Mouse (Mus musculus) lung, adult 2 months (tissue): ENCODE measurements at regions not wholly inside any gene's neighbourhood (a gene's known extent, or its start where the extent isn't known, plus 50 kb on each side); places are given as distances from the start of the nearest gene placed in this dataset.

Experiments
- CTCF ChIP-seq: fragments of 200-500 bp; IDR thresholded peaks from 2 replicates; pipeline ENCODE4 v1.5.1; 2011; ENCODE audit warnings: mild to moderate bottlenecking, low read length, control low read depth; ENCODE audit not compliant: insufficient read depth
- POLR2A ChIP-seq: fragments of 200-500 bp; IDR thresholded peaks from 2 replicates; pipeline ENCODE4 v1.6.1; 2011; ENCODE audit warnings: low read depth, mild to moderate bottlenecking, control low read depth, low read length, borderline replicate concordance; ENCODE audit errors: extremely low read depth

GRCm38 (mm10) chr14:97684617-97685016, 484.9 kb downstream of the Dach1 start:
- no peak for TF ChIP-seq CTCF
- TF ChIP-seq POLR2A = no peak
